Mouse (Mus musculus) kidney, embryonic 16.5 days (tissue): Measurements from ENCODE around the gene Tm4sf20. TPM values are rescaled to one million over a fixed set of nuclear protein-coding genes. Genes with fewer than 3 reads are reported as not detected.
A peak's percentile ranks its signal among the peaks of the same experiment; 100 is the strongest.

Source experiments
- ATAC-seq: fragments of 200-750 bp; cut with Nextera tagmentation; 2 replicates; pipeline ENCODE4 v1.8.0; 2017; ENCODE audit warnings: moderate TSS enrichment; ENCODE audit not compliant: low FRiP score, low TSS enrichment
- H3K27ac ChIP-seq: fragments of 300-500 bp; sonication (generic); 2 replicates; pipeline ENCODE4 v1.5.1; 2014; ENCODE audit warnings: low read length
- H3K27me3 ChIP-seq: fragments of 300-500 bp; sonication (generic); 2 replicates; pipeline ENCODE4 v1.6.1; 2014; ENCODE audit warnings: low read length, control low read depth, mixed read lengths; ENCODE audit not compliant: insufficient read depth
- H3K36me3 ChIP-seq: fragments of 300-500 bp; sonication (generic); 2 replicates; pipeline ENCODE4 v1.6.1; 2014; ENCODE audit warnings: low read length, control low read depth, mixed read lengths; ENCODE audit not compliant: insufficient read depth
- H3K4me1 ChIP-seq: fragments of 300-500 bp; sonication (generic); 2 replicates; pipeline ENCODE4 v1.6.1; 2014; ENCODE audit warnings: low read length, control low read depth, mixed read lengths; ENCODE audit not compliant: insufficient read depth
- H3K4me2 ChIP-seq: fragments of 300-500 bp; sonication (generic); replicated peaks from 2 replicates; pipeline ENCODE4 v1.6.1; 2014; ENCODE audit warnings: low read depth, low read length
- H3K4me3 ChIP-seq: fragments of 300-500 bp; sonication (generic); 2 replicates; pipeline ENCODE4 v1.5.1; 2014; ENCODE audit warnings: mild to moderate bottlenecking, low read length
- H3K9ac ChIP-seq: fragments of 300-500 bp; sonication (generic); replicated peaks from 2 replicates; pipeline ENCODE4 v1.6.1; 2014; ENCODE audit warnings: low read length
- H3K9me3 ChIP-seq: fragments of 300-500 bp; sonication (generic); 2 replicates; pipeline ENCODE4 v1.6.1; 2016; ENCODE audit warnings: low read length, control low read depth
- WGBS: fragments of 180-500 bp; shearing (Covaris S2); extraction: QIAGEN DNeasy Blood & Tissue Kit; methylation state at CpG from one replicate; pipeline ENCODE4 v1.1.7; 2014; 5-methylcytosine and 5-hydroxymethylcytosine counted together
- polyA plus RNA-seq: library from polyadenylated mRNA; unstranded; fragments of >200 nt; fragmentation: Nextera tagmentation; extraction: Ambion mirVana; gene quantifications from 2 replicates; pipeline ENCODE4 v1.2.1, GENCODE M21; 2015

The Tm4sf20 gene
- polyA plus RNA-seq, 1 experiment from 2014 or later: 1.1 TPM

DNA sequence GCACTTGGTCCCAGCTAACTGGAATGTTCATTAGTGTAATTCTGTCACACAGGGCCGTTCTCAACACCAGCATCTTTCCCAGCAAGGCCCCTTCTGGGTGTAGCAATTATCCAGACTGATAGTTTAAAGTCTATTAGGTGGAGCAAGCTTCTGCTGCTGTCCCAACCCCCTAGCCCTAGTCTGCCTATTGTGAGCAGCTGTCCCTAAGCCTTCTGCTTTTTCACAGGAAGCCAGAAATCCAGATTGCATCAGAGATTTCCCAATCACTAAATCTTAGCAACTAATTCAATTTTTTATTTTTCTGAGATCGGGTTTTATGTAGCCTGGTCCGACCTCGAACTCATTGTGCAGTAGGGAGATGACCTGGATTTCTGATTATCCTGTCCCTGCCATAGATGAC, 30.7 kb upstream of the Tm4sf20 start:
- H3K9ac ChIP-seq: no peak overlapping the region
- ATAC-seq: no peak

DNA sequence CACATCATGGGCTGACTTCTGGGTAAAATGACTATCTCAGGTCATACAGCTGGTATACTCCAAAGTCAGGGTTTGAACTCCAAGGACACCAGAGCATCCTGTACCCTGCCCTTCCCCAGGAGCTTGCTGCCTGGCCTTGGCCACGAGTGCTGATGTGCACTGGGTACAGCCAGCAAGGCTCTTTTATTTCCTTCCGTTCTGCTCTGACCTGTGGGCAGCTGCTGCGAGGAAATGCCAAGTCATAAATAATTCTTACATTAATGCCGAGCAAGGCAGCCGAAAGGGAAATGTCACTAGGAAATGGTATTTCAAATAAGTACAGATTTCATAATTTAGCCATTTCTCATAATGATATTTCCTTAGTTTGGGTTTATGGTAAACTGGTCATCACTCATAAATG, 30.0 kb upstream of the Tm4sf20 start:
- H3K4me1 ChIP-seq: 0 out of 2 replicates have a peak, but pooled peaks cover 5% of the 10 kb centered on the region
- no peak overlapping the region for H3K4me2 ChIP-seq
- no peaks in the 10 kb centered on the region for H3K27me3 ChIP-seq
- no peak overlapping the region for H3K9ac ChIP-seq
- WGBS: 22% methylated on average over 5 of the region's 5 CpGs
- peak; percentile 78 for ATAC-seq
- no peaks in the 10 kb centered on the region for H3K9me3 ChIP-seq
- H3K36me3 ChIP-seq: no peaks in the 10 kb centered on the region
- H3K4me3 ChIP-seq: no peak overlapping the region
- no peak overlapping the region for H3K27ac ChIP-seq

More for the DNA sequence above, 30.7 kb upstream of the Tm4sf20 start:
- Histone ChIP-seq H3K27ac (no peak overlapping the region), H3K9me3 (peaks cover 3% of the 10 kb centered on the region), H3K4me1 (0 out of 2 replicates have a peak, but pooled peaks cover 5% of the 10 kb centered on the region), H3K4me3 (no peak overlapping the region), H3K4me2 (no peak overlapping the region), H3K27me3 (no peaks in the 10 kb centered on the region), H3K36me3 (no peaks in the 10 kb centered on the region)
- 74% methylated on average over 4 of the region's 4 CpGs for WGBS

DNA sequence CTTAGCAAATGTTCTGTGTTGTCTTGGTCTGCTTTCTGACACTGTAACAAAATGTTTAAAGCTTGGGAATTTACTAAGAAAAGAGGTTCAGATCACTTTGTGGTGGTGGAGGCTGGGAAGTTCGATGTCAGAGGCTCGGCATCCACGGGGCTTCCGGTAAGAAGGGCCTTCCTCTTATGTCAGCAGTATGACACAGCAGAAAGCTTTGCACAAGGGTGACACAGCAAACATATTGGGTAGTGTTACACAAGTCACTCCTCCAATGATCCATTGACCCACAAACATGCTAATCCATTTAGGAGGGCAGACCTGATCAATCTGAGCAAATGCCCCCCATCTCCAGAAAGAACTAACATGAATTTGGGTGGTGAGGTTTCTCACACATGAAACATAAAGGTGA, 28.8 kb upstream of the Tm4sf20 start:
- no peak overlapping the region for H3K4me2 ChIP-seq
- no peaks in the 10 kb centered on the region for H3K27me3 ChIP-seq
- no peaks in the 10 kb centered on the region for H3K36me3 ChIP-seq
- 0 out of 2 replicates have a peak, but pooled peaks cover 5% of the 10 kb centered on the region for H3K4me1 ChIP-seq
- H3K9ac ChIP-seq: no peak overlapping the region
- WGBS: 91% methylated on average over 4 of the region's 4 CpGs
- no peaks in the 10 kb centered on the region for H3K9me3 ChIP-seq
- H3K27ac ChIP-seq: no peak overlapping the region
- no peak for ATAC-seq
- H3K4me3 ChIP-seq: no peak overlapping the region

DNA sequence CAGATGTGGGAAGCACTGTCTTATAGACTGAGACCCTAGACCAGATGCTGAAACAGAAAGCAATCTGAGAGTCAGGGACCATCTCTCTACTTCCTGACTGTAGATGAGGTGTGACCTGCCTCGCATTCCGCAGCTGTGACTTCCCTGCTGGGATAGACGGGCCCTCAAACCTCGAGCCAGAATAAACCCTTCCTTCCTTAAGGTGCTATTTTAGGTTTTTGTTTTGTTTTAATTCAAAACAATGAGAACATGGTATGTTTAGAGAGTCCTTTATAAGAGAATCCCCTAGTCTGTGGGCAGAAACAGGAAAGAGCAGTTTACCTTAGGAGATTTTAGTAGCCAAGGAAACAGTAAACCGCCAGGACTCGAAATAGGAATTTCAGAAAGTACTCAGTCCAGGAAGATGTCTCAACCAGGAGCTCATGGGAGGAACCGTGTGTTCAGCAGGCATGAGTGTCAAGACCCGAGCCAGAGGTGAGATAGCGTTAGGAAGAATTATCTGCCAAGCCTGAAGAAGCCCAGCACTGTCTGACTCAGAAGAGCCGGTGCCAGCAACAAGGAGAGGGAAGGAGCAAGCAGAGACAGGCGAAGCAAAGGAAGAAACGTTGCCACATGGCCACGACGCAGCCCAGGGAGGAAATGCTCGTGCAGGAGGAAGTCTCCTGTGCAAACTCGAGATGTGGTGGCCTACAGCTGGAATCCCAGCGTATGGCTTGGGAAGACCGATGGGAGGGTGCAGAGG, 27.6 kb upstream of the Tm4sf20 start:
- 46% methylated on average over 18 of the region's 18 CpGs for WGBS
- peak; percentile 47; the same call in 1 of the 2 replicates for ATAC-seq
- H3K9ac ChIP-seq: no peak overlapping the region
- 0 out of 2 replicates have a peak overlapping the region, but pooled peaks have one; percentile 20 for H3K27ac ChIP-seq
- no peak overlapping the region for H3K4me3 ChIP-seq
- no peaks in the 10 kb centered on the region for H3K36me3 ChIP-seq
- no peaks in the 10 kb centered on the region for H3K9me3 ChIP-seq
- no peak overlapping the region for H3K4me2 ChIP-seq
- H3K27me3 ChIP-seq: no peaks in the 10 kb centered on the region
- H3K4me1 ChIP-seq: 0 out of 2 replicates have a peak, but pooled peaks cover 5% of the 10 kb centered on the region

DNA sequence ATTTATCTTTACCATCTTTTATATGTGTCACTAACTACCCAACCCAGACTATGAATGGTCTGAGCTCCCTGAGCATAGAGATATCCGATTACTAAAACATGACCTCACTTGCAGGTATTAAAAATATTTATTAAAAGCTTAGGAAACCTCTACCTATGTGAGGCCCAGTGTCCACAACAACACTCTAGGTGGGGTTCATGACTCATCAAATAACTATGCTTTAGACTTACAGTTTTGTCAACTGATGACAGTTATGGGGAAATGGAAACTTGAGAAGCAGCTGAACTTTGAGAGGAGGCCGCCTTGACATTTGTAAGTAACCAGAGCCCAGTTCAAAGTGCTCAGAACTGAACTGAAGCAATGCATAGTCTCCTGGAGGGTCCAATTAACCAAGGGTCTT, 26.9 kb upstream of the Tm4sf20 start:
- Histone ChIP-seq H3K36me3 (no peaks in the 10 kb centered on the region), H3K4me2 (no peak overlapping the region), H3K9me3 (no peaks in the 10 kb centered on the region), H3K9ac (no peak overlapping the region), H3K27me3 (no peaks in the 10 kb centered on the region), H3K4me1 (0 out of 2 replicates have a peak, but pooled peaks cover 5% of the 10 kb centered on the region), H3K27ac (no peak overlapping the region), H3K4me3 (no peak overlapping the region)
- ATAC-seq: no peak
- WGBS: 63% methylated on average over 2 of the region's 2 CpGs

DNA sequence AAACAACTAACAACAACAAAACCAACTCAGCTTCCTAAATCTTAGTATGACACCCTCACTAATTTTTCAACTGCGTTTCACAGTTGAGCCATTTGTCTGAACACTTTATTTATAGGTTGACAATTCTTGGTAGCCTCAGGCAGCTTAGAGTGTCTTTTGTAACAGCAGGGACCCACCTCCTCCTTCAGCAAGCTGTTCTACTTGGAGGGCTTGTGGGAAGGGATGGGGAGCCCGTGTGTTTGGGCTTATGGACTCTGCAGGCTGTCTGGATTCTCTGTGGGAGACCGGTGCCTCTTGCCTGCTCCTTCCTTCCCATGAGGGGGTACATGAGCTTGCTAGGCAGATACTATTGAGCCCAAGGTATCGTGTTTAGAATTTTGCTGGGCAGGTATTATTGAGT, 25.7 kb upstream of the Tm4sf20 start:
- no peaks in the 10 kb centered on the region for H3K27me3 ChIP-seq
- H3K9me3 ChIP-seq: no peaks in the 10 kb centered on the region; the same call in 1 of the 2 replicates
- H3K4me1 ChIP-seq: 0 out of 2 replicates have a peak, but pooled peaks cover 5% of the 10 kb centered on the region
- H3K36me3 ChIP-seq: no peaks in the 10 kb centered on the region
- H3K4me2 ChIP-seq: no peak overlapping the region
- ATAC-seq: no peak
- no peak overlapping the region for H3K4me3 ChIP-seq
- no peak overlapping the region for H3K27ac ChIP-seq
- no peak overlapping the region for H3K9ac ChIP-seq
- 68% methylated on average over 4 of the region's 4 CpGs for WGBS

DNA sequence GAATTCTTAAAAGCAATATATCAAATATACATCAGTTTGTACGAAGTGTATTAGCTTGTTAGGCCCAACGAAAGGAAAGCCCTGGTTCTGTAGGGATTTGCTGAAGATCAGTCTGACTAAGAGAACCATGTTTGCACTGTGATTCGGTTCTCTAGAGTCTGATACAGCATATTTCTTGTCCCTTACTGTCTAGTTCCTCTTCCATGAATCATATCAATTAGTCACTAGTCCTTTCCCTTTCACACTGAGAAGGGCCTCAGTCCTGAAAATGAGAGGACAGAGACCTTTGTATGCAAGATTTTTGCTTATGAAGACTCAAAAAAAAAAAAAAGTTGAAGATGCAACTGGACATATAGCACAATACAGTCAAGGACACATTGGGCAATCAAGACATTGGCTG, 24.8 kb upstream of the Tm4sf20 start:
- Histone ChIP-seq H3K4me2 (no peak overlapping the region), H3K4me3 (no peak overlapping the region), H3K27ac (no peak overlapping the region), H3K27me3 (no peaks in the 10 kb centered on the region), H3K9me3 (no peaks in the 10 kb centered on the region; the same call in 1 of the 2 replicates), H3K4me1 (0 out of 2 replicates have a peak, but pooled peaks cover 5% of the 10 kb centered on the region), H3K36me3 (no peaks in the 10 kb centered on the region), H3K9ac (no peak overlapping the region)
- ATAC-seq: no peak
- 89% methylated on average over 3 of the region's 3 CpGs for WGBS

DNA sequence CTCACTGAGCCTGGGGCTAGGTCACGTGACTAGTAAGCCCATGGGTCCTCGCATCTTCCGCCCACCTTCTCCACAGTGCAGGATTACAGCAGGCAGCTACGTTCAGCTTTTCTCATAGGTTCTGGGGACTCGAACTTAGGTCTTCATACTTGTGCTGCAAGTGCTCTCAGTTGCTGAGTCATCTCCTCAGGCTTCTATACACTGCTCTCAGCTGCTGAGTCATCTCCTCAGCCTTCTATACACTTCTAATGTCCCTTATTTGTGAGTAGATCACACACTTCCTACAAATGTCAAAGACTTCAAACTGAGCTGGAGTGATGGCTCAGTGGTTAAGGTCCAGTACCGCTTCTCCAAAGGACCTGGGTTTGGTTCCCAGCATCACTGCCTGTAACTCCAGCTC, 24.0 kb upstream of the Tm4sf20 start:
- no peak for ATAC-seq
- 88% methylated on average over 6 of the region's 6 CpGs for WGBS
- H3K4me1 ChIP-seq: peaks cover 8% of the 10 kb centered on the region; the same call in 1 of the 2 replicates

DNA sequence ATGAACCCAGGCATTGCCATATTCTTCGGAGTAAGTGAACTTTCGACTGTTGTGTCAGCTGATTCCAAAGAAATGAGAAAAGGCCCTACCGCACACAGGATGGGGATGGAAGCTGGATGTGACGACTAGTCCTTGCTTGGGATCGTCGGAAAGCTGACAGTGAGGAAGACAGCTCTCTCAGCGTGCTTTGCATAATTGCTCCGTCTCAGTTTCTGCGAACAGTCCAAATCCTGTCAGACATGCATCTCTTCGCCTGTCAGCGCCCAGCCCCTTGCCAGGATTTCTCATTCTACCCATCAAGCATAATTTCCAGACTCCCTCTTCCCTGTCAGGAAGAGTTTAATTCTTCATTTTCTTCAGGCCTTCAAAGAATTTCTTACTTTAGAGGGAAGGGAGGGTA, 22.8 kb upstream of the Tm4sf20 start:
- Histone ChIP-seq H3K36me3 (no peaks in the 10 kb centered on the region), H3K27me3 (no peaks in the 10 kb centered on the region), H3K9me3 (no peaks in the 10 kb centered on the region; the same call in 1 of the 2 replicates), H3K4me3 (no peak overlapping the region), H3K27ac (no peak overlapping the region), H3K4me1 (peaks cover 5% of the 10 kb centered on the region; the same call in 1 of the 2 replicates), H3K4me2 (no peak overlapping the region), H3K9ac (no peak overlapping the region)
- ATAC-seq: no peak
- 85% methylated on average over 11 of the region's 11 CpGs for WGBS

More for the DNA sequence above, 24.0 kb upstream of the Tm4sf20 start:
- Histone ChIP-seq H3K36me3 (no peaks in the 10 kb centered on the region), H3K9ac (no peak overlapping the region), H3K27me3 (no peaks in the 10 kb centered on the region), H3K4me2 (no peak overlapping the region), H3K4me3 (no peak overlapping the region), H3K9me3 (no peaks in the 10 kb centered on the region; the same call in 1 of the 2 replicates), H3K27ac (no peak overlapping the region)

DNA sequence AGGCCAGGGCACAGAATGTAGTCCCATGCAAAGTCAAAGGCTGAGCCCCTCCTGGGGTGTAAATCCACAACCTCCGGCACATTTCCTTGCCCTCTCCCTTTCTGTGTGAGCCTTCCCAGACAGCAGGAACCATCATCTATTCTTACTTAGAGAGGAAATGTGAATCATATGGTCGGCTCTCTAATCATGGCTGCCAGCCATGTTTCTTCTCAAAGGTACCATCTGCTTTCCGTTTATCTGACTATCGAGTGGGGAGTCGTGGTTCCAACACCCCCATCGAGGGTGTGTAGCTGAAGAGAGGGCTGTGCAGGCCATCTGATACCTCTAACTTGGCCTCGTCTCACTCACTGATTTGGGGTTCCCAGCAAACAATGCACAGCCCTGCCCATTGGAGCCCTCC, 19.8 kb upstream of the Tm4sf20 start:
- Histone ChIP-seq H3K4me2 (no peak overlapping the region), H3K4me3 (no peak overlapping the region), H3K27ac (no peak overlapping the region), H3K36me3 (no peaks in the 10 kb centered on the region), H3K4me1 (peaks cover 3% of the 10 kb centered on the region; the same call in 1 of the 2 replicates), H3K9ac (no peak overlapping the region), H3K27me3 (no peaks in the 10 kb centered on the region), H3K9me3 (no peaks in the 10 kb centered on the region; the same call in 1 of the 2 replicates)
- ATAC-seq: no peak; the same call in 1 of the 2 replicates
- WGBS: 75% methylated on average over 7 of the region's 7 CpGs
